In genomic region chr4:120667045-120667501, GRCm38 (mm10) we compare ENCODE assay signal across 9 mouse cellular contexts. TPM values are rescaled to one million over a fixed set of nuclear protein-coding genes. Genes with fewer than 3 reads are reported as not detected.
A peak's percentile ranks its signal among the peaks of the same experiment; 100 is the strongest.
DNase-seq lines count a peak whose midpoint lies in the region; ATAC-seq and TF ChIP-seq lines count a peak whose summit lies in the region.
"Had no signal": no experiment of that assay in that cellular context is flagged by ENCODE, and none has a peak within 500 bp of the region (broad histone marks: within the 10 kb centered on the region; RNA-seq: fewer than 3 reads in every experiment).

No protein-coding gene starts in this region.

- peak overlapping the region; percentile 85 for H3K9ac ChIP-seq in heart, embryonic 14.5 days (ENCODE audit: low read length)
- peak overlapping the region; percentile 76 for H3K9ac ChIP-seq in kidney, embryonic 16.5 days (replicated peaks; ENCODE audit: low read length)
- peak overlapping the region; percentile 58 for H3K9ac ChIP-seq in lung, embryonic 14.5 days
- peak overlapping the region; percentile 46 for H3K9ac ChIP-seq in neural tube, embryonic 15.5 days (replicated peaks)

- TF ChIP-seq CTCF in bone marrow, adult 2 months (IDR thresholded peaks at IDR 0.05; ENCODE audit: control insufficient read depth, insufficient read depth, low read length), result no peak
- TF ChIP-seq CTCF in lung, embryonic 14.5 days (IDR thresholded peaks at IDR 0.05; ENCODE audit: low read depth), result no peak

- peaks cover 2% of the 10 kb centered on the region for H3K4me1 ChIP-seq in bone marrow, adult 2 months (ENCODE audit: control insufficient read depth, insufficient read depth, low read length)
- H3K4me1 ChIP-seq in heart, embryonic 14.5 days (ENCODE audit: control insufficient read depth in 2 of 2, insufficient read depth in 2 of 2, low read length in 2 of 2), result peaks cover 11 to 29% of the 10 kb centered on the region in 2 experiments; a peak in 3 of 4 replicates
- H3K4me1 ChIP-seq in kidney, embryonic 16.5 days (ENCODE audit: insufficient read depth, low read length), result peaks cover 18% of the 10 kb centered on the region
- no peaks in the 10 kb centered on the region for H3K4me1 ChIP-seq in lung, embryonic 14.5 days (ENCODE audit: insufficient read depth)
- H3K4me1 ChIP-seq in neural tube, embryonic 15.5 days, result peaks cover 25% of the 10 kb centered on the region

- peak overlapping the region; percentile 69 for H3K4me3 ChIP-seq in bone marrow, adult 2 months (replicated peaks; ENCODE audit: control insufficient read depth, low read depth, low read length)
- peak overlapping the region; percentile 71 to 75 for H3K4me3 ChIP-seq in heart, embryonic 14.5 days (ENCODE audit: control insufficient read depth in 1 of 2, insufficient read depth in 1 of 2, low read depth in 1 of 2, low read length in 2 of 2)
- peak overlapping the region; percentile 66 for H3K4me3 ChIP-seq in kidney, embryonic 16.5 days (ENCODE audit: low read length)
- peak overlapping the region; percentile 55 for H3K4me3 ChIP-seq in lung, embryonic 14.5 days (ENCODE audit: low read depth, low read length)
- peak overlapping the region; percentile 46 for H3K4me3 ChIP-seq in neural tube, embryonic 15.5 days (replicated peaks)
- H3K4me3 ChIP-seq: myocyte had no signal

- no peaks in the 10 kb centered on the region for H3K9me3 ChIP-seq in heart, embryonic 14.5 days (ENCODE audit: control insufficient read depth, low read length)
- H3K9me3 ChIP-seq in kidney, embryonic 16.5 days (ENCODE audit: low read length), result no peaks in the 10 kb centered on the region
- no peaks in the 10 kb centered on the region for H3K9me3 ChIP-seq in lung, embryonic 14.5 days (ENCODE audit: low read depth, low read length)
- H3K9me3 ChIP-seq in neural tube, embryonic 15.5 days (replicated peaks), result no peaks in the 10 kb centered on the region

- H3K4me2 ChIP-seq in heart, embryonic 14.5 days (ENCODE audit: low read length), result peak overlapping the region; percentile 91
- peak overlapping the region; percentile 100 for H3K4me2 ChIP-seq in kidney, embryonic 16.5 days (replicated peaks; ENCODE audit: low read depth, low read length)
- peak overlapping the region; percentile 99 for H3K4me2 ChIP-seq in lung, embryonic 14.5 days
- peak overlapping the region; percentile 93 for H3K4me2 ChIP-seq in neural tube, embryonic 15.5 days

- peak; percentile 60 for ATAC-seq in erythroblast, adult 5-6 weeks (replicated peaks; ENCODE audit: low FRiP score, poor library complexity, severe bottlenecking)
- ATAC-seq in heart, embryonic 14.5 days (ENCODE audit: insufficient number of reproducible peaks, insufficient read depth, low FRiP score, low read depth), result peak; percentile 43
- ATAC-seq in kidney, embryonic 16.5 days (ENCODE audit: low FRiP score, low TSS enrichment), result peak; percentile 56
- peak; percentile 71 for ATAC-seq in lung, embryonic 14.5 days (ENCODE audit: insufficient read depth)
- ATAC-seq in neural tube, embryonic 15.5 days (ENCODE audit: low FRiP score), result peak; percentile 70

- TF ChIP-seq POLR2A in bone marrow, adult 2 months (IDR thresholded peaks at IDR 0.05; ENCODE audit: borderline replicate concordance, control insufficient read depth, low read depth, low read length), result 0 out of 2 replicates have a peak, but pooled peaks have one; percentile 17

- H3K27ac ChIP-seq in bone marrow, adult 2 months (ENCODE audit: control insufficient read depth, insufficient read depth, low read depth, low read length, poor library complexity), result peak overlapping the region; percentile 13; the same call in 1 of the 2 replicates
- peak overlapping the region; percentile 82 to 87 for H3K27ac ChIP-seq in heart, embryonic 14.5 days (replicated peaks in 1 of 2; ENCODE audit: control insufficient read depth in 1 of 2, insufficient read depth in 1 of 2, low read depth in 2 of 2, low read length in 2 of 2)
- H3K27ac ChIP-seq in kidney, embryonic 16.5 days (ENCODE audit: low read length), result peak overlapping the region; percentile 54; the same call in 1 of the 2 replicates
- no peak overlapping the region for H3K27ac ChIP-seq in lung, embryonic 14.5 days (ENCODE audit: low read depth)
- H3K27ac ChIP-seq in neural tube, embryonic 15.5 days (replicated peaks), result no peak overlapping the region

- peaks cover 10% of the 10 kb centered on the region; the same call in 1 of the 2 replicates for H3K27me3 ChIP-seq in heart, embryonic 14.5 days (ENCODE audit: control insufficient read depth, insufficient read depth, low read length)
- peaks cover 9% of the 10 kb centered on the region; the same call in 1 of the 2 replicates for H3K27me3 ChIP-seq in kidney, embryonic 16.5 days (ENCODE audit: insufficient read depth, low read length)
- H3K27me3 ChIP-seq in lung, embryonic 14.5 days (ENCODE audit: insufficient read depth, low read length), result peaks cover 27% of the 10 kb centered on the region
- peaks cover 39% of the 10 kb centered on the region for H3K27me3 ChIP-seq in neural tube, embryonic 15.5 days (replicated peaks)

- H3K36me3 ChIP-seq in heart, embryonic 14.5 days (ENCODE audit: control insufficient read depth, insufficient read depth, low read length), result no peaks in the 10 kb centered on the region
- no peaks in the 10 kb centered on the region for H3K36me3 ChIP-seq in kidney, embryonic 16.5 days (ENCODE audit: insufficient read depth, low read length)
- no peaks in the 10 kb centered on the region for H3K36me3 ChIP-seq in lung, embryonic 14.5 days (ENCODE audit: insufficient read depth)
- no peaks in the 10 kb centered on the region for H3K36me3 ChIP-seq in neural tube, embryonic 15.5 days

- WGBS in bone marrow, adult 2 months, result under 1% methylated on average over 50 of the region's 50 CpGs
- WGBS in heart, embryonic 14.5 days, result under 1% methylated on average over 47 of the region's 50 CpGs
- WGBS in kidney, embryonic 16.5 days, result under 1% methylated on average over 43 of the region's 50 CpGs
- under 1% methylated on average over 48 of the region's 50 CpGs for WGBS in lung, embryonic 14.5 days
- WGBS in neural tube, embryonic 15.5 days, result under 1% methylated on average over 49 of the region's 50 CpGs

- DNase-seq in CD4-positive, CD25-positive, alpha-beta regulatory T cell, adult 2 months (ENCODE audit: low read depth, low spot score), result peak; percentile 64
- DNase-seq in lung, embryonic 14.5 days, result peak; percentile 77
- peak; percentile 71 for DNase-seq in testis, postnatal 10 days (ENCODE audit: low spot score)

RNA-seq across cellular contexts. Expression of gene Cited4, which starts 0.7 kb away (rescaled TPM):
- 16.7 and 18.3 TPM in 2 replicates for polyA plus RNA-seq in bone marrow, adult 2 months (2011; ENCODE audit: insufficient read depth, insufficient read length, low replicate concordance, missing spikeins)
- total RNA-seq in erythroblast, adult 5-6 weeks (2015; ENCODE audit: low replicate concordance), result 1.7 and 2.5 TPM in 2 replicates
- total RNA-seq in erythroblast, adult 5-6 weeks (2017; ENCODE audit: low replicate concordance), result 5.4 and 7.0 TPM in 2 replicates
- 24.2 and 27.1 TPM in 2 replicates for polyA plus RNA-seq in heart, embryonic 14.5 days (2014; fragmentation: Nextera tagmentation; extraction: Ambion mirVana)
- polyA plus RNA-seq in kidney, embryonic 16.5 days (2015; fragmentation: Nextera tagmentation; extraction: Ambion mirVana), result 10.6 and 13.1 TPM in 2 replicates
- polyA plus RNA-seq in lung, embryonic 14.5 days (2014; fragmentation: Nextera tagmentation; extraction: Ambion mirVana), result 1.6 and 2.3 TPM in 2 replicates
- polyA plus RNA-seq in neural tube, embryonic 15.5 days (2015; fragmentation: Nextera tagmentation; extraction: Ambion mirVana), result 1.4 and 2.1 TPM in 2 replicates
- polyA plus RNA-seq: myocyte had no signal

Comparison
In these comparisons a context has a peak if more than half of its experiments do, and no peak if none do; other contexts are left out.
1. H3K27ac ChIP-seq: peak in bone marrow, adult 2 months (single experiment), heart, embryonic 14.5 days (2 of 2) and kidney, embryonic 16.5 days (single experiment); none in lung, embryonic 14.5 days (single experiment) and neural tube, embryonic 15.5 days (single experiment).
2. Peak in every context shown above with its lines, with median percentiles within 50 percentile points of each other: DNase-seq, H3K4me3 ChIP-seq, ATAC-seq, H3K4me2 ChIP-seq and H3K9ac ChIP-seq.